Comparison of ENCODE assay signal across 22 mouse cellular contexts in the genomic region with DNA sequence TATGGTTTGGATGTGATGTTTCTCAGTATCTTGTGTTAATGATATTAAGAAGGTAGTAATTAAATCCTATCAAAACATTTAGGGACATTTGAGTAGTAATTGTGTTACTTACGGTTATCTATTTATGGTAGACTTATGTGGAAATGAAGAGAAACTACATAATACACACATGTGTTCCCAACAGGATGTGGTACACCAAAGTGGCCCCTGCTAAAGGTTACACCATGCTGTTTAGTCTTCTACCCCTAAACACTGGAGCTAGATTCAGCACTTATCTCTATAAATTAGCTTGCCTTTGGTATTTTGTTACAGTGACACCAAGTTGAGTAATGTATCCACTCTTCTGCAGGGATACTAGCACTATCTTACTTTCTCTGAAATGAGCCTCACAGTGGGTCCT. TPM values are rescaled to one million over a fixed set of nuclear protein-coding genes. Genes with fewer than 3 reads are reported as not detected.
DNase-seq lines count a peak whose midpoint lies in the region; ATAC-seq lines count a peak whose summit lies in the region.
"Had no signal": no experiment of that assay in that cellular context is flagged by ENCODE, and none has a peak within 500 bp of the region (broad histone marks: within the 10 kb centered on the region; RNA-seq: fewer than 3 reads in every experiment).

No protein-coding gene starts in this region.

- no peaks in the 10 kb centered on the region for H3K27me3 ChIP-seq in forebrain, embryonic 10.5 days (ENCODE audit: poor library complexity, severe bottlenecking)
- H3K27me3 ChIP-seq in intestine, embryonic 16.5 days (replicated peaks; ENCODE audit: control insufficient read depth, insufficient read depth, low read length), result no peaks in the 10 kb centered on the region
- H3K27me3 ChIP-seq: embryonic facial prominence, embryonic 12.5 days; forebrain, embryonic 13.5 days; forebrain, embryonic 15.5 days had no signal

- no peaks in the 10 kb centered on the region for H3K9me3 ChIP-seq in forebrain, embryonic 10.5 days
- no peaks in the 10 kb centered on the region for H3K9me3 ChIP-seq in intestine, embryonic 16.5 days (ENCODE audit: control insufficient read depth, low read length)
- H3K9me3 ChIP-seq: embryonic facial prominence, embryonic 10.5 days; embryonic facial prominence, embryonic 12.5 days; forebrain, embryonic 13.5 days; forebrain, embryonic 15.5 days had no signal

- peak; percentile 18 for DNase-seq in 416B (ENCODE audit: low read depth)
- DNase-seq in forebrain, embryonic 10.5 days (ENCODE audit: extremely low spot score, low spot score), result no peak
- DNase-seq in frontal cortex, postnatal 10 days (ENCODE audit: low spot score in 2 of 2), result no peak
- DNase-seq: adrenal gland, adult 2 months; adrenal gland, postnatal 10 days; adrenal gland, postnatal 25 days; cerebellum, adult 11 months; cerebellum, adult 18-20 months; cerebellum, adult 8-10 months; cerebellum, adult 9-11 months; cerebellum, postnatal 14 days; cerebellum, postnatal 36 days; forebrain, postnatal 0 days had no signal

- H3K4me2 ChIP-seq in intestine, embryonic 16.5 days (ENCODE audit: low read depth, low read length), result no peak overlapping the region
- H3K4me2 ChIP-seq: embryonic facial prominence, embryonic 12.5 days; forebrain, embryonic 13.5 days; forebrain, embryonic 15.5 days had no signal

- 91% methylated on average over 1 of the region's 1 CpGs for WGBS in forebrain, embryonic 10.5 days
- WGBS in intestine, embryonic 16.5 days, result 88% methylated on average over 1 of the region's 1 CpGs

- peak; percentile 97 for ATAC-seq in granulocyte monocyte progenitor cell, adult 5-6 weeks (replicated peaks; ENCODE audit: poor library complexity, severe bottlenecking)
- ATAC-seq in megakaryocyte, adult 5-6 weeks (ENCODE audit: poor library complexity, severe bottlenecking), result peak; percentile 82
- ATAC-seq in intestine, embryonic 16.5 days, result no peak
- ATAC-seq: forebrain, embryonic 13.5 days; forebrain, embryonic 15.5 days; forebrain, postnatal 0 days had no signal

- no peak overlapping the region for H3K4me3 ChIP-seq in forebrain, embryonic 10.5 days
- H3K4me3 ChIP-seq in intestine, embryonic 16.5 days (ENCODE audit: low read length), result no peak overlapping the region
- H3K4me3 ChIP-seq: embryonic facial prominence, embryonic 10.5 days; embryonic facial prominence, embryonic 12.5 days; forebrain, embryonic 13.5 days; forebrain, embryonic 15.5 days had no signal

- no peaks in the 10 kb centered on the region for H3K36me3 ChIP-seq in forebrain, embryonic 10.5 days (replicated peaks)
- H3K36me3 ChIP-seq in intestine, embryonic 16.5 days (ENCODE audit: control insufficient read depth, insufficient read depth, low read length), result no peaks in the 10 kb centered on the region
- H3K36me3 ChIP-seq: embryonic facial prominence, embryonic 10.5 days; embryonic facial prominence, embryonic 12.5 days; forebrain, embryonic 15.5 days had no signal

- H3K9ac ChIP-seq in intestine, embryonic 16.5 days (ENCODE audit: low read depth, low read length), result no peak overlapping the region
- H3K9ac ChIP-seq: embryonic facial prominence, embryonic 12.5 days; forebrain, embryonic 13.5 days; forebrain, embryonic 15.5 days; forebrain, postnatal 0 days had no signal

- no peak overlapping the region for H3K27ac ChIP-seq in forebrain, embryonic 10.5 days
- H3K27ac ChIP-seq in intestine, embryonic 16.5 days (ENCODE audit: low read length), result no peak overlapping the region
- H3K27ac ChIP-seq: embryonic facial prominence, embryonic 10.5 days; embryonic facial prominence, embryonic 12.5 days; forebrain, embryonic 13.5 days; forebrain, embryonic 15.5 days had no signal

- H3K4me1 ChIP-seq in forebrain, embryonic 10.5 days, result no peaks in the 10 kb centered on the region
- H3K4me1 ChIP-seq in intestine, embryonic 16.5 days (ENCODE audit: control insufficient read depth, insufficient read depth, low read length), result no peaks in the 10 kb centered on the region
- H3K4me1 ChIP-seq: embryonic facial prominence, embryonic 10.5 days; embryonic facial prominence, embryonic 12.5 days; forebrain, embryonic 13.5 days; forebrain, embryonic 15.5 days had no signal

RNA-seq across cellular contexts. Expression of a gene that starts 57.9 kb away (rescaled TPM):
- total RNA-seq in granulocyte monocyte progenitor cell, adult 5-6 weeks (2014; fragmentation: Nextera tagmentation), result not detected in 2 replicates
- total RNA-seq in granulocyte monocyte progenitor cell, adult 5-6 weeks (2017), result not detected in 2 replicates
- 0.09 TPM in 1 of 2 replicates, not detected in the other for total RNA-seq in megakaryocyte, adult 5-6 weeks (2015)
- total RNA-seq in megakaryocyte, adult 5-6 weeks (2017), result 0.11 and 0.16 TPM in 2 replicates
- polyA plus RNA-seq in forebrain, embryonic 10.5 days (2016; fragmentation: Nextera tagmentation; extraction: Ambion mirVana), result 0.14 and 0.16 TPM in 2 replicates
- polyA plus RNA-seq in intestine, embryonic 16.5 days (2015; fragmentation: Nextera tagmentation; extraction: Ambion mirVana), result 1.1 and 1.5 TPM in 2 replicates
- total RNA-seq: MEL had no signal
- polyA plus RNA-seq: C2C12 had no signal
